In genomic region chr16:35249763-35250162, GRCm38 (mm10) we compare ENCODE assay signal across 13 mouse cellular contexts.
"Had no signal": no experiment of that assay in that cellular context is flagged by ENCODE, and none has a peak within 500 bp of the region (broad histone marks: within the 10 kb centered on the region; RNA-seq: fewer than 3 reads in every experiment).

No protein-coding gene starts in this region.

- ATAC-seq: liver, embryonic 12.5 days; midbrain, embryonic 15.5 days had no signal

- H3K4me2 ChIP-seq: limb, embryonic 13.5 days; liver, embryonic 12.5 days; lung, embryonic 14.5 days; midbrain, embryonic 15.5 days; neural tube, embryonic 13.5 days had no signal

- H3K36me3 ChIP-seq: limb, embryonic 13.5 days; liver, embryonic 12.5 days; midbrain, embryonic 10.5 days; midbrain, embryonic 15.5 days had no signal

- H3K4me1 ChIP-seq: liver, embryonic 12.5 days had no signal

- DNase-seq: lung, embryonic 14.5 days; lung, postnatal 10 days; lung, postnatal 4 days; retina, postnatal 1 day; right cerebral cortex, postnatal 4 days; spleen, adult 18-20 months; thymus, adult 18-20 months; thymus, postnatal 14 days had no signal

- H3K9ac ChIP-seq: limb, embryonic 13.5 days; liver, embryonic 12.5 days; lung, embryonic 14.5 days; midbrain, embryonic 15.5 days; neural tube, embryonic 13.5 days had no signal

- H3K4me3 ChIP-seq: limb, embryonic 13.5 days; liver, embryonic 12.5 days; midbrain, embryonic 10.5 days; midbrain, embryonic 15.5 days; neural tube, embryonic 13.5 days had no signal

- H3K27ac ChIP-seq: limb, embryonic 13.5 days; liver, embryonic 12.5 days; midbrain, embryonic 15.5 days; neural tube, embryonic 13.5 days had no signal

- H3K27me3 ChIP-seq: limb, embryonic 13.5 days; midbrain, embryonic 15.5 days; neural tube, embryonic 13.5 days had no signal

- H3K9me3 ChIP-seq: limb, embryonic 13.5 days; liver, embryonic 12.5 days; midbrain, embryonic 10.5 days; midbrain, embryonic 15.5 days; neural tube, embryonic 13.5 days had no signal
